Mouse (Mus musculus) thymus, postnatal 0 days (tissue): Measurements from ENCODE around the gene Atad1. TPM values are rescaled to one million over a fixed set of nuclear protein-coding genes. Genes with fewer than 3 reads are reported as not detected.
"Not testable (repeated sequence)": the region's sequence is repeated elsewhere in the genome, so short reads cannot be mapped to it uniquely, and the experiment has no call there.

Experiments
- DNase-seq: peaks from one replicate; pipeline ENCODE4 v3.0.0-alpha.2; 2015; ENCODE audit warnings: low spot score
- polyA plus RNA-seq: library from polyadenylated mRNA; unstranded; fragments of >200 nt; fragmentation: Nextera tagmentation; extraction: Ambion mirVana; gene quantifications from 2 replicates; pipeline ENCODE4 v1.2.1, GENCODE M21; 2015

Gene Atad1
- polyA plus RNA-seq, 1 experiment from 2014 or later: 77.8 TPM

- DNase-seq: no peak
These were observed 51.9 kb downstream of the Atad1 start for GRCm38 (mm10) chr19:32687721-32688120.

GRCm38 (mm10) chr19:32683081-32683480 is 56.5 kb downstream of the Atad1 start:
- DNase-seq: no peak

- DNase-seq: peak; percentile 21
These were observed 58.7 kb downstream of the Atad1 start for GRCm38 (mm10) chr19:32680894-32681293.

GRCm38 (mm10) chr19:32675766-32676165 is 63.8 kb downstream of the Atad1 start:
- no peak for DNase-seq

DNA sequence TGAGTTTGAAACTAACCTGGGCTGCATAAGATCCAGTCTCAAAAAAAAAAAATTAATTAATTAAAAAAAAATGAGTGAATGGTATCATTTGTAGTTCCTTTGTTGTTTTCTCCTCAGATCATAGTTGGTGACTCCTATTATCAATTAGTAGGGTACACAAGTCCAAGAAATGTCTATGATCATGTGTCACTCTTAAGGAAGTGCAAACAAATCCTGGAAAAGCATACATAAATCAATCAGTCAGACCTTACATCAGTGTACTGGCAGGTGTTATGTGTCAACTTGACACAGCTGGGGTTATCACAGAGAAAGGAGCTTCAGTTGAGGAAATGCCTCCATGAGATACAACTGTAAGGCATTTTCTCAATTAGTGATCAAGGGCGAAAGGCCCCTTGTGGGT is 71.8 kb downstream of the Atad1 start:
- not testable (repeated sequence) for DNase-seq

GRCm38 (mm10) chr19:32665243-32665642 is 74.3 kb downstream of the Atad1 start:
- DNase-seq: no peak

- no peak for DNase-seq
These were observed 76.7 kb downstream of the Atad1 start for GRCm38 (mm10) chr19:32662936-32663335.

DNA sequence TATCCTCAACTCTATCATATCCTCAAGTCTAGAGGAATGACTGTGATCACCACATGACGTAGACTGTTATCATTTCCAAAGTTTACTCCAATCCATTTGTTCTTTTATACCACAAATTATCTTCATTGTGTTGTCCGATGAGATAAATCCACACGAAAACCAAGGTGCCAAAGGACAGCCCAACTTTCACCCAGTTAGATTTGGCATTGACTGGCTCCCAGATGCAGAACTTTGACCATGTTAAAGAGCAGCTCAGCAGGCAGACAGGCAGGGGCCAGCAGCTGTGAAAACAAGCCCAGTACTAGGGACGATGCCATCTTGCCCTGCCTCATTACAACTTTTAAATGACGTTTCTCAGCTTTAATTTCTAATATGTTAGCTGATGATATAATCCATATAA is 80.2 kb downstream of the Atad1 start:
- DNase-seq: no peak

DNA sequence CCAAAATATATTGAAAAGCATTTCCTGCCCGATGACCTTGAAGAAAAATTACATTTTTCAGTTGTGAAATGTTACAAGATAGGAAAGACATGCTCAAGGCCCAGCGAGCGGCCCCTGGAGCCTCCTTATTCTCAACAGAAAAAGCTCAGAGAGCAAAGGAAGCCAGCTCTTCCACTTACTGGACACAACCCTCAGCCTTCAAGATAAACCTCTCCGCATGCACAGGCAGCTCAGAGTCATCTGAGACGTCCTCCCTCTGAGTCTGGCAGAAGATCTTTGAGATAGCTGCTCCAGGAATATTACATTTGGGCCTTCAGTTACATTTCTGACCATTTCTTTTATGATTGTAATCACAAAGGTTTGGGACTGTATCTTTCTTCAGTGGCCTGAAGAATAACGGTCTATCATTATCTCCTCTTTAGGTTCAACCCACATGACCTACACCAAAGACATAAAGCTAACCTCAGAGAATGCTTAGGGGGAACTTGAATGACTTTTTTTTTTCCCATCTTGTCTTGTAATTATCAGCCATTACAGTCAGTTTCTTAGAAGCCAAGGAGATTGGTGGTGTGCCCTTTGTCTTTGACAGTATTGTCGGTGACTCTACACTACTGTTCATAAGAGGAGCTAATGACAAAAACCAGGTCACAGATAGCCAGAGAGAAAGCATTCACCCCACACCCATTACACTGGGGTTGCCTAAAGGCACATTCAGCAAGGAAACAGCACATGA is 85.8 kb downstream of the Atad1 start:
- no peak for DNase-seq

DNA sequence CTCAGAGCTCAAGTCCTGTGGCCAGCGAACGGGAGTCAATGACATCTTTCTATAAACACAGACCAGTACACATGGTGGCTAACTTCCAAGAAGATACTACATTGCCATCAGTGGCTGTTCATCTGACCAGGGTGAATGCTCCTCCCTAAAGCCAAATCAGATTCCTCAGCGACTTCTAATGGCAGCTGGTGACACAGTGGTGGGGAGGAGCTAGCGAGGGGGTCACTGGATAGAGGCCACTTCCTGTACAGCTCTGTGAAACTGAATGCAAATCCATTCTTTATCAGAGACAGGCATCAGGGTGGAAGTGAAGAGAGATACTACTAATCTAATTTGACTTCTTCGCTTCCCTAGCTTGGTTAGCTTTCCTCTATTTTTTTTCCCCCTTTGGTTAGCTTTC is 86.5 kb downstream of the Atad1 start:
- no peak for DNase-seq

GRCm38 (mm10) chr19:32651046-32651445 is 88.5 kb downstream of the Atad1 start:
- DNase-seq: no peak

DNA sequence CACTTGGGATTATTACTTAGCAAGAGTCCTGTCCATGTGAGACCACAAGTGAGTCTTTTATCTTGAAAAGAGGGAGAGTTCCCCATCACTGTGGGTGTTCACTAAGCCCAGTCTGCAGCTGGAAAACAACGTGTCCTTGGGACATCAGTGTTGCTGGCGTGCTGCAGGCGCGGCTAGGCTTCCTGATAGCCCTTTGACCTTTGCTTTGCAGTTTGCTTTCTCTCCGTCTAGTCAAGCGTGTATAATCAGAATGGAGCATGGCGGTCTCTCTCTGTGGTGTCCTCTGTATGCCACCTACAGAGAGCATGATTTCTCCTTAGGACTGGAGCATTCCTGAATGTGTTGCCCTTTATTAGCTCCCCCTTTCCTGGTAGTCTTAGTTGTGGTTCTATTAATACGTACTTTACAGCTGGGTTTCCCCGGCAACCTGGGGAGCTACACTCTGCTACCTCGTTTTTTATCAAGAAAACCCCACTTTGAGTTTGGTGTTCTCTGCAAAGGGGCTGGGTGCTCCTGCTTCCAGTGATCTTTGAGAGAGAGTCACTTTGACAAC is 91.5 kb downstream of the Atad1 start:
- no peak for DNase-seq

DNA sequence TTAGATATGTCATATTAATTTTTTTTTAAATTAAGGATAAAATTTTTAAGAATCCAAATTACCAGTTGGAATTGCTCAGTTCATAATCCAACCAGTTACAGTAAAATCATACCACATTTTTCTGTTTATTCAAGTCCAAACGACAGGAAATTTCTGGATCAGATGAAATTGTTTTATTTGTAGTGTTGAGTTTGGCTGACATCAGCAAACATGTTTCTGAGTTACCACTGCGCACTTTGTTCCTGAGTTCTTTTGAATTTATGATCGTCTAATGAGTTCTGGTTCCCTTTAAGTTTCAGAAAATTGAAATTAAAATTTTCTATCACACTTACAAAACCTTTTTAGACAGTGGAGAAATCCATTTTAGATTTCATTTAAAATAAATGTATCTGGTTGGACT is 93.2 kb downstream of the Atad1 start:
- no peak for DNase-seq

- DNase-seq: no peak
These were observed 93.6 kb downstream of the Atad1 start for GRCm38 (mm10) chr19:32645939-32646338.

DNA sequence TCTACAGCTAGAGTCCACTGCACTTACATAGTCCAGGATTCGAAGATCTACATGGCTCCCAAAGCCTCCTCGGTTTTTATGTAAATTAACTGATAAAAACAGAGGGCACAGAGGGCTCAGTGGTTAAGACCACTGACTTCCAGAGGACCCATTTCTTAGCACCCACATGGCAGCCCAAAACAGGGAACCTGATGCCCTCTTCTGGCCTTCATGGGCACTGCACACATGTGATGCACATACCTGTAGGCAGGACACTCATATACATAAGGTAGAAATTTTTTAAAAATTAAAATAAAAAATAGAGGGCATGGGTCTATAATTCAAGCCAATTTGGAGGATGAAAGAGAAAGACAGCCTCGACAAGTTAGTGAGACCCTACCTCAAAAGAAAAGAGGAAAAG is 95.9 kb downstream of the Atad1 start:
- no peak for DNase-seq

- no peak for DNase-seq
These were observed 97.6 kb downstream of the Atad1 start for GRCm38 (mm10) chr19:32641995-32642394.

- DNase-seq: no peak
These were observed 98.1 kb downstream of the Atad1 start for GRCm38 (mm10) chr19:32641535-32641934.

DNA sequence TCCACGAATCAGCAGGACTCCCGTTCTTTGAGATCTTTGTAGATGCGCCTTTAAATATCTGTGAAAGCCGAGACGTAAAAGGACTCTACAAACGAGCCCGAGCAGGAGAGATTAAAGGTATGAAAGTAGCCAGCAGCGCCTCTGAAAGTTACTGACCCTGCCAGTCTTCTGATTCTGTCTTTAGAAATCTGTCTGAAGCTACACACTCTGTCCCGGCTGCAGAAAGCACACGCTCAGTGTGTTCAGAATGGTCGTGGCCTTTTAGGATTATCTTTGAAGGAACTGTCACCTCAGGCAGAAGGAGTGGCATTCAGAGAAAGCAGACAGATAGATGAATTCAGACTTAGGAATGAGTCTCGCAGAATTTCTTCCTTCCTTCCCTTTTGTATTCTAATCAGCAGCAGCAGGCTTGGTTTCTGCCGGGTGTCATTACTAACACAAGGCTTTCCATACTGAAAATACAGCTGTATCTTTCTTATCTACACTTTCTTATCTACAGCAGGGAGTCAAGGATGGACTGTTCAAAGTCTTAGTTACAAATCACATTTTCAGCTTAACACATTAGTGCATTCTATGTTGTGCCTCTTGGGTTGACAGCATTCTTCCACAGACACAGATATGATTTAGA is 101.2 kb downstream of the Atad1 start:
- no peak for DNase-seq

DNA sequence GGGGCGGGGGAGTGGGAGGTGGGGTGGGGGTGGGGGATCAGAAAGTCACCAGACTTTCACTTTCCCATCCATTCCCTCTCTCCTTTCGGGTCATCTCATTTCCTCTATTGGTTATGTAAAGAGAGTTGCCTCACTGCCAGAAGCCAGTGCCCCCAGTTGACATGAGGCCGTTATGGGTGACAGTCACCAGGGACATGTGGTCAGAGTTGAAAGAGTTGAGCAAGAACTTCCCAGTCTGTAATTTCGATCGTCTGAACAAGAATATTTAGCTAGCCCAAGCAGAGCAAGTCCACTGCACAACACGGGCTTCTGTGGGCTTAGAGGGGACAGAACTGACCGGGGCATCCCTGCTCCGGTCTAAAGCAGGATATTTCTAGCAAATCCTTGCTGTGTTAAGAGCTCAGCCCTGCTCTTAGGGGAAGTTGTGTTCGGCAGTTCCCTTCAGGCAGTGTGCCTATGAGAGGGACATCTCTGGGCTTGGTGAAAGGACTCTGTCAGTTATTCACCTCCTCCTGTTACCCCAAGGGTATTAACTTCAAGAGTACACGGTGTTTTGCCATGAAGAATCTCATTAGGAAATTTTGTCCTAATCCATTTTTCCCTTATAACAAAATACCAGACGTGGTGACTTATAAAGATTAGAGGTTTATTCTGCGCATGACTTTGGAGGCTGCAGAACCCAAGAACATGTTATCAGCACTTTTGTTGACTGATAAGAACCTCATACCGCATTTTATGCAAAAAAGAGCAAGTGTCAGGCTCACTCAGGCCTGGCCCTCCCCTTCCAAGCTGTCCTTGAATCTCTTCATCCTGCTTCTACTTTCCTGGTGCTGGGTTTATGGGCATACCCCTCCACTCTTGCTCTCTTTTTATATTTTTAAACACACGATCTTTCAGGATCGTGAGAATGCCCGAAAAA is 102.0 kb downstream of the Atad1 start:
- no peak for DNase-seq

DNA sequence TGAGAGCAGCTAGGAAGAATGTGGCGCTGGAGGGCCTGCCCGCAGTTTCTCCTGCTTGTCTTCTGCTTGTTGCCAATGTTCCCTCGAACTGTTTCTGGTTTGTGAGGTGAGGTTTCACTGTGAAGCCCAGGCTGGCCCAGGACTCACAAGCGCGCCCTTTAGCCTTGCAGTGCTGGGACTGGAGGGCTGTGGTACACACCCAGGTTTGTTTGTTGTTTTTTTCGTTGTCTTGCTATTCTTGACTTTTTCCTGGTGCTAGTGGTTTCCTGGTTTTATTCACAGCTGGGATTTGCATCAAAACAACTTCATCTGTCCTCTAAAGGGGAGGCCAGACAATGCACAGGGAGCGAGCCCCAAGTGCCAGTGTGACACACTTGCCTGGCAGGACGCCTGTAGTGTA is 104.7 kb downstream of the Atad1 start:
- DNase-seq: no peak

DNA sequence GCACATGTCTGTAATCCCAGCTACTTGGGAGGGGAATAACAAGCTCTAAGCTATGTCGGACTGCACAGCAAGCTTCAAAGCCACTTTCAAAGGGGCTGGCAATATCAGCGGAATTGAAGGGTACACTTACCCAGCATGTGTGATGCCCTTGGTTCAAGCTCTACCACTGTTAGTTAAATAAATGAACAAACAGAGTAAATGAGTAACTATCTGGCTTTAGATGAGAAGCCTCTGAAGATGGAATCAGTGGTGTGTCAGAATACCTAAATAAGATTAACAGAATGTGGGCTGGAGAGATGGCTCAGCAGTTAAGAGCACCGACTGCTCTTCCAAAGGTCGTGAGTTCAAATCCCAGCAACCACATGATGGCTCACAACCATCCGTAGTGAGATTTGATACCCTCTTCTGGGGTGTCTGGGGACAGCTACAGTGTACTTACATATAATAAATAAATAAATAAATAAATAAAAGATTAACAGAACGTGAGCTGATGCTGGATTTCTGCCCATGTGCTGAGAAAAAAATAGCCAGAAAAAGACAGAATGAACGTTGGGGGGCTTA is 110.9 kb downstream of the Atad1 start:
- DNase-seq: no peak
